Mouse (Mus musculus) spleen, postnatal 10 days (tissue): ENCODE measurements at regions not wholly inside any gene's neighbourhood (a gene's known extent, or its start where the extent isn't known, plus 50 kb on each side); places are given as distances from the start of the nearest gene placed in this dataset.

Experiments used
- DNase-seq, 2 experiments: peaks; one replicate each; pipeline ENCODE4 v3.0.0; 2021 to 2022; ENCODE audit warnings: low spot score in 2 of 2

DNA sequence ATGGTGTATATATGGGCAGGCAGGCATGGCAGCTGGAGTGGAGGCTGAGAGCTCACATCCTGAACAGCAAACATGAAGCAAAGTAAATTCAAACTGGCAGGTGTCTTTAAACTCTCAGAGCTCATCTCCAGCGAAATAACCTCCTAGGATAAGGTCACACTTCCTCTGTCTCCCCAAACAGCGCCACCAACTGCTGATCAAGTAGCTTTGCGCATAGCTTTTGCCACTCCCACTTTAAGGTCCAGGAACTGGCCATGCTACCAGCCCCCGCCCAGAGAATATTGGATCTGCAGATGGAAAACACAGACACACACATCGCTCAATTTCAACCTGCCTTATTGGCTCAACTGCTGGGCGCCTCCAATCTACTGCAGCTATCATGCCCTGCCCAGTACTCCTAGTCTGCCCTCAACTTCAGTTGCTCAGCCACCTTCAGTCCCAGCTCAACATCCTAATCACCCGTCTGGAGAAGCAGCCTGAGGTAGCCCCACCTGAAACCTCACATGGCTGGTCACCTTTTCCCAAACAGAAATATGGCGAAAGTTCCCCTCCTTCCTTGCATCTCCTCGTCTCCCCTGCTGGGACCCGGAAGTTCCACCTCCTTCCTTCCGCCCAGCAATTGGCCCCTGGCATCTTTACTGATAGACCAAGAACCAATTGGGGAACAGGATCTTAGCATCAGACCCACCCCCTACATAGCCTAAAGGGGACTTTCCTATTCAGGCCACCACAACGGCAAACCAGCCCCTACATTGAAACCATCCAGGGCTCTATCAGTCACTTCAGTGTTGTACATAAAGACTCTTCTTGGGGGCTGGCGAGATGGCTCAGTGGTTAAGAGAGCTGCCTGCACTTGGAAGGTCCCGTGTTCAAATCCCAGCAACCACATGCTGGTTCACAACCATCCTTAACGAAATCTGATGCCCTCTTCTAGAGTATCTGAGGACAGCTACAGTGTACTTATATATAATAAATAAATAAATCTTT lies 70.4 kb upstream of the Slc38a4 start:
- DNase-seq, result no peak

DNA sequence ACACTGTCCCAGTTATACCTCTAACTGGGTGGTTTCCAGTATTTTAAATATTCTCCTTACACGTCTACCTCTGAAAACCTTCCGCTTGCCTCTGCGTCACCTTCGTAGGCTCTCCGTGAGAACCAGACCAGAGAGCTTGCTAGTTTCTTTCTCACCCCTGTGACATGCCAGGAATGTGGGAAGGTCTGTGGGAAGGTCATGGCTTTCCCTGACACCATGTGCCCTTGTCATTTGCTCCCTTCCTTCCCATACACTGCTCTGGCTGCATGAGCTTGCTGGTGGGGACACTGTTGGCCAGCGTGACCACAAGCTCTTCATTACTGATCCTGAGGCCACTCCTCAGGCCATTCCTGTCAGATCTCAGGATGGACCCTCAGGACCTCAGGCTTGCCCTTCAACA lies 66.5 kb upstream of the Slc38a4 start:
- no peak for DNase-seq

DNA sequence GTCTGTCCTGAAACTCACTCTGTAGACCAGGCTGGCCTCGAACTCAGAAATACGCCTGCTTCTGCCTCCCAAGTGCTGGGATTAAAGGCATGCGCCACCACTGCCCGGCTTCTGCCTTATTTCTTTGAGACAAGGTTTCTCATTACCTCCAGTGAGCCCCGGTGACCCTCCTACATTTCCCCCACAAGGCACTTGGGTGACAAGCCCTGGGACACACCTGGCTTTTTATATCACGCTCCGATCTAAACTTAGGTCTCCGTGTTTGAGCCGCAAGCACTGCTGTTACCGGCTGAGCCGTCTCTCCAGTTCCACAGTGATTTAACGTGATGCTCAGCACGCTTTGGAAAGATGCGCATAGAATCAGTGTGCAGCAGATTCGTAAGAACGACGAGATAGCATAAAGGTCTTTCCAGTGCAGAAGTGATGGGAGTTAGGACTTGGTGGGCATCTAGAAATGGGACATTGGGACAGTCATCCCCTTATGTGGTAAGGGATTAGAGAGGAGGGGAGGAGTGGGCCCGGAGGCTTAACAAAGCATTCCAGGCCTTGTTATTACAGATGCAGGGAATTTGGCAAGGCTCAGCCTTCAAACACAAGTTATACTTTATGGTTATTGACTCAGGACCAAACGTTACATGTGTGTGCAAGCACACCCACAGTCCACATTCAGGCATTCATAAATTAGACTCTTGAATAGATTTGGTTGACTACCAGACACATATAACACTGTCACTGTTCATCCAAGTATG lies 56.9 kb upstream of the Slc38a4 start:
- no peak for DNase-seq

DNA sequence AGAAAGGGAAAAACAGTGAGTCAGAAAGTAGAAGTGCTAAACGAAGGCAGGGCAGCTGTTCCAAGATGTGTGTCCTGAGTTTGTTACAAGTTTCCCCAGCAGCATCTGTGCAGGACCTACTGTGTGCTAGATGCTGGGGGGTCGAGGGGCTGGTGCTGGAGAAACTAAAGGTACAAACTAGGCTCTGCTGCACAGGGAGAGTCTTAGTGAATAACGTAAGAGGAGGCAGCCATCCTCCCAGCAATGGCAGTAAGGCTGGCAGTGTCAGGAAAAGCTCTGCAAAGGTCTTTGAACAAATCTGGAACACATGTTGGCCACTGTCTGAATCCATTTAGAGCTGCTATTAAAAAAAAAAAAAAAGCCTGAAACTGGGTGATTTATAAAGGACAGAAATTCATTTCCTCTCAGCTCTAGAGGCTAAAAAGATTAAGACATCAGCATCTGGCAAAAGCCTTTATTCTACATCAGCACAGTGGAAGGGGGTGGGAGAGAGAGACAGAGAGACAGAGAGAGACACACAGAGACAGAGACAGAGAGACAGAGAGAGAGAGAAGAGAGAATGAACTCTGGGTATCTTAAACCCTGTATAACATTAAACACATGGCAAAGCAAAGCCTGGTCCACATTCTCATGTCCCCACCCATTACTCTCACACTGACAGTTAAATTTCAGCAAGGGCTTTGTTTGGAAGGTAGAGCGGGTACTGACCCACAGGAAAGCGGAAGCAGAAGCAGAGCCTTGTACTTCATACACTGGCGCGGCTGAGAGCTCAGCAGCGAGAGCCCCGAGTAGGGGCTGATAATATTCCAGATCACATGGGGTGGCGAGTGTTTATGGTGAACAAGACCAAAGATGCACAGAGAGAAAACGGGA lies 55.8 kb upstream of the Slc38a4 start:
- DNase-seq, result no peak

DNA sequence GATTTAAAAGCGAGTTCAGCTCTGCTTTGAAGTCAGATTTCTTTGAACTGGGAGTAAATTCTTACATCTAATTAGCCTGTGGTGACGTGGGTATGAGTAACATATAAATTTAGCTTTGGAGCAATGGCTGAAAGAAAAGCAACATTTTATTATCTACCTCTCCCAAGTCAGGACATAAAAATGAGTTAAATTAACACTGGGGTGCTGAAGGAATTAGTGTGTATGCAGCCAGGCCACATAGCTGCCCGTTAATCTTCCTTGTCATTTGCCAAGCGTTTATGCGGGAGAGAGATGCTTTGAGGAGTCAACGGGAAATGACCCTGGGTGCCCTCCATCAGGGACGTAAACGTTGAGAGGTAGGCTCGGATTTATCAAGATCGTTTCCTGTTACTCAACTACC lies 52.0 kb upstream of the Slc38a4 start:
- DNase-seq, result no peak

DNA sequence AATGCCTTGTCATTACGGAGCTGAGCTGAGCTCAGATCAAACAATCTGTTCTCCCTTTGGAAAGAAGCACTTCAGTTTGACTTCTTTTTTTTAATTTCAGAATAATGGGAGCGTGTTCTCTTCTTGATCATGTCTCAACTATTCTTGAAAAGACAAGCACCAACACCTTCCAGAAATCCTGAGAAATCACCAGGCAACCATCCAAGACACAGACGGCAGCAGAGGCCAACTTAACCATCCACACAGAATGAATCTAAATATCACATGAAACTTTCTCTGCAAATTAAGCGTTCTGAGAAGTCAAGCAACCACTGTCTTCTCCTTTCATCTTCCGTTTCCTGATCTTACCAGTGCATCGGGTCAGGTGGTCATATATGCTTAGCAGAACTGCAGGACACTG lies 50.8 kb upstream of the Slc38a4 start:
- DNase-seq, result no peak
